Mouse (Mus musculus) stomach, embryonic 14.5 days (tissue): ENCODE results near the gene Mast4. TPM values are rescaled to one million over a fixed set of nuclear protein-coding genes. Genes with fewer than 3 reads are reported as not detected.

ENCODE experiments used
- ATAC-seq: fragments of 200-750 bp; cut with Nextera tagmentation; 2 replicates; pipeline ENCODE4 v1.8.0; 2017; ENCODE audit warnings: low read depth, moderate TSS enrichment; ENCODE audit not compliant: insufficient number of reproducible peaks, insufficient read depth, low FRiP score
- H3K27ac ChIP-seq: fragments of 300-500 bp; sonication (generic); 2 replicates; pipeline ENCODE4 v1.5.1; 2014; ENCODE audit warnings: mild to moderate bottlenecking, low read length, moderate library complexity, mixed read lengths
- H3K27me3 ChIP-seq: fragments of 300-500 bp; sonication (generic); 2 replicates; pipeline ENCODE4 v1.6.1; 2014; ENCODE audit warnings: low read length, control low read depth, mixed read lengths; ENCODE audit not compliant: control insufficient read depth, insufficient read depth
- H3K36me3 ChIP-seq: fragments of 300-500 bp; sonication (generic); 2 replicates; pipeline ENCODE4 v1.6.1; 2014; ENCODE audit warnings: mild to moderate bottlenecking, control low read depth, low read length, moderate library complexity, mixed read lengths; ENCODE audit not compliant: control insufficient read depth, insufficient read depth
- H3K4me1 ChIP-seq: fragments of 300-500 bp; sonication (generic); 2 replicates; pipeline ENCODE4 v1.6.1; 2014; ENCODE audit warnings: low read length, control low read depth, mixed read lengths; ENCODE audit not compliant: control insufficient read depth, insufficient read depth
- H3K4me2 ChIP-seq: fragments of 300-500 bp; sonication (generic); replicated peaks from 2 replicates; pipeline ENCODE4 v1.6.1; 2014; ENCODE audit warnings: low read depth, low read length, control low read depth
- H3K4me3 ChIP-seq: fragments of 300-500 bp; sonication (generic); 2 replicates; pipeline ENCODE4 v1.5.1; 2014; ENCODE audit warnings: low read depth, low read length, control low read depth
- H3K9ac ChIP-seq: fragments of 300-500 bp; sonication (generic); replicated peaks from 2 replicates; pipeline ENCODE4 v1.6.1; 2014; ENCODE audit warnings: low read depth, mild to moderate bottlenecking, control low read depth, low read length, moderate library complexity, mixed read lengths
- H3K9me3 ChIP-seq: fragments of 300-500 bp; sonication (generic); 2 replicates; pipeline ENCODE4 v1.6.1; 2016; ENCODE audit warnings: low read depth, low read length, control low read depth; ENCODE audit not compliant: control insufficient read depth
- WGBS: fragments of 180-500 bp; shearing (Covaris S2); extraction: QIAGEN DNeasy Blood & Tissue Kit; methylation state at CpG from one replicate; pipeline ENCODE4 v1.1.7; 2014; 5-methylcytosine and 5-hydroxymethylcytosine counted together
- polyA plus RNA-seq: library from polyadenylated mRNA; unstranded; fragments of >200 nt; fragmentation: Nextera tagmentation; extraction: Ambion mirVana; gene quantifications from 2 replicates; pipeline ENCODE4 v1.2.1, GENCODE M21; 2014

Mast4 gene
- polyA plus RNA-seq, 1 experiment from 2014 or later: 48.0 TPM

- H3K27me3 ChIP-seq: no peaks in the 10 kb centered on the region
- 86% methylated on average over 7 of the region's 7 CpGs for WGBS
- H3K4me2 ChIP-seq: no peak overlapping the region
- ATAC-seq: no peak
- no peaks in the 10 kb centered on the region for H3K9me3 ChIP-seq
- H3K27ac ChIP-seq: no peak overlapping the region
- H3K4me1 ChIP-seq: no peaks in the 10 kb centered on the region
- no peak overlapping the region for H3K4me3 ChIP-seq
- no peaks in the 10 kb centered on the region for H3K36me3 ChIP-seq
- H3K9ac ChIP-seq: no peak overlapping the region
These were observed 414.6 kb downstream of the Mast4 start for GRCm38 (mm10) chr13:102919741-102920140.

GRCm38 (mm10) chr13:102918616-102919015 lies 415.7 kb downstream of the Mast4 start:
- no peak overlapping the region for H3K27ac ChIP-seq
- no peak for ATAC-seq
- WGBS: 15% methylated on average over 4 of the region's 4 CpGs
- H3K27me3 ChIP-seq: no peaks in the 10 kb centered on the region
- H3K4me2 ChIP-seq: no peak overlapping the region
- H3K4me3 ChIP-seq: no peak overlapping the region
- no peak overlapping the region for H3K9ac ChIP-seq
- no peaks in the 10 kb centered on the region for H3K36me3 ChIP-seq
- H3K4me1 ChIP-seq: no peaks in the 10 kb centered on the region
- H3K9me3 ChIP-seq: no peaks in the 10 kb centered on the region

- Histone ChIP-seq H3K4me3 (no peak overlapping the region), H3K27ac (no peak overlapping the region), H3K36me3 (no peaks in the 10 kb centered on the region), H3K9ac (no peak overlapping the region), H3K4me1 (no peaks in the 10 kb centered on the region), H3K4me2 (no peak overlapping the region), H3K9me3 (no peaks in the 10 kb centered on the region), H3K27me3 (no peaks in the 10 kb centered on the region)
- WGBS: 90% methylated on average over 1 of the region's 1 CpGs
- no peak for ATAC-seq
These were observed 419.0 kb downstream of the Mast4 start for GRCm38 (mm10) chr13:102915341-102915740.

- H3K4me1 ChIP-seq: no peaks in the 10 kb centered on the region
- H3K9me3 ChIP-seq: no peaks in the 10 kb centered on the region
- H3K4me2 ChIP-seq: no peak overlapping the region
- H3K27me3 ChIP-seq: no peaks in the 10 kb centered on the region
- no peak overlapping the region for H3K27ac ChIP-seq
- no peaks in the 10 kb centered on the region for H3K36me3 ChIP-seq
- H3K4me3 ChIP-seq: no peak overlapping the region
- ATAC-seq: no peak
- no peak overlapping the region for H3K9ac ChIP-seq
These were observed 419.5 kb downstream of the Mast4 start for GRCm38 (mm10) chr13:102914800-102915199.

- Histone ChIP-seq H3K9me3 (no peaks in the 10 kb centered on the region), H3K4me1 (no peaks in the 10 kb centered on the region), H3K4me3 (no peak overlapping the region), H3K36me3 (no peaks in the 10 kb centered on the region), H3K27me3 (no peaks in the 10 kb centered on the region), H3K4me2 (no peak overlapping the region), H3K9ac (no peak overlapping the region), H3K27ac (no peak overlapping the region)
- ATAC-seq: no peak
- 82% methylated on average over 2 of the region's 2 CpGs for WGBS
These were observed 420.4 kb downstream of the Mast4 start for GRCm38 (mm10) chr13:102913919-102914318.

GRCm38 (mm10) chr13:102912867-102913266 lies 421.4 kb downstream of the Mast4 start:
- WGBS: 69% methylated on average over 12 of the region's 12 CpGs
- ATAC-seq: no peak
- no peak overlapping the region for H3K4me3 ChIP-seq
- no peaks in the 10 kb centered on the region for H3K27me3 ChIP-seq
- H3K9me3 ChIP-seq: no peaks in the 10 kb centered on the region
- H3K4me1 ChIP-seq: no peaks in the 10 kb centered on the region
- H3K4me2 ChIP-seq: no peak overlapping the region
- H3K36me3 ChIP-seq: no peaks in the 10 kb centered on the region
- H3K27ac ChIP-seq: no peak overlapping the region
- H3K9ac ChIP-seq: no peak overlapping the region

GRCm38 (mm10) chr13:102909654-102910418 lies 424.5 kb downstream of the Mast4 start:
- H3K27ac ChIP-seq: no peak overlapping the region

GRCm38 (mm10) chr13:102906661-102907009 lies 427.7 kb downstream of the Mast4 start:
- WGBS: 4% methylated on average over 9 of the region's 9 CpGs
- Histone ChIP-seq H3K27me3 (no peaks in the 10 kb centered on the region), H3K4me2 (peak overlapping the region; percentile 49), H3K36me3 (no peaks in the 10 kb centered on the region), H3K4me3 (peak overlapping the region; percentile 56), H3K27ac (peak overlapping the region; percentile 78), H3K9ac (no peak overlapping the region; the same call in 1 of the 2 replicates), H3K9me3 (no peaks in the 10 kb centered on the region), H3K4me1 (0 out of 2 replicates have a peak, but pooled peaks cover 12% of the 10 kb centered on the region)
- ATAC-seq: peak; percentile 21; the same call in 1 of the 2 replicates

More at GRCm38 (mm10) chr13:102909654-102910418, 424.5 kb downstream of the Mast4 start:
- no peak for ATAC-seq
- WGBS: 86% methylated on average over 5 of the region's 5 CpGs
- no peak overlapping the region for H3K4me3 ChIP-seq
- H3K4me2 ChIP-seq: no peak overlapping the region
- no peaks in the 10 kb centered on the region for H3K9me3 ChIP-seq
- H3K9ac ChIP-seq: no peak overlapping the region
- H3K4me1 ChIP-seq: 0 out of 2 replicates have a peak, but pooled peaks cover 2% of the 10 kb centered on the region
- no peaks in the 10 kb centered on the region for H3K36me3 ChIP-seq
- H3K27me3 ChIP-seq: no peaks in the 10 kb centered on the region
